Mouse (Mus musculus) olfactory bulb, adult 2 months (tissue): Measurements from ENCODE around the gene Ccdc136. TPM values are rescaled to one million over a fixed set of nuclear protein-coding genes. Genes with fewer than 3 reads are reported as not detected.
"Not testable (repeated sequence)": the region's sequence is repeated elsewhere in the genome, so short reads cannot be mapped to it uniquely, and the experiment has no call there.

Experiments used
- H3K27ac ChIP-seq: fragments of 200-500 bp; 2 replicates; pipeline ENCODE4 v1.5.1; 2012; ENCODE audit warnings: low read depth, low read length; ENCODE audit not compliant: insufficient read depth
- H3K4me1 ChIP-seq: fragments of 200-500 bp; 2 replicates; pipeline ENCODE4 v1.6.1; 2012; ENCODE audit warnings: low read length; ENCODE audit not compliant: control insufficient read depth, insufficient read depth
- H3K4me3 ChIP-seq: fragments of 200-500 bp; 2 replicates; pipeline ENCODE4 v1.5.1; 2012; ENCODE audit warnings: mild to moderate bottlenecking, low read depth, low read length, moderate library complexity; ENCODE audit not compliant: insufficient read depth
- CTCF ChIP-seq: fragments of 200-500 bp; IDR thresholded peaks from 2 replicates; pipeline ENCODE4 v1.5.1; 2012; ENCODE audit warnings: low read depth, mild to moderate bottlenecking, low read length, moderate library complexity; ENCODE audit not compliant: insufficient read depth
- POLR2A ChIP-seq: fragments of 200-500 bp; IDR thresholded peaks from 2 replicates; pipeline ENCODE4 v1.6.1; 2012; ENCODE audit warnings: mild to moderate bottlenecking, low read depth, low read length, moderate library complexity; ENCODE audit not compliant: insufficient read depth
- WGBS: fragments of 180-500 bp; shearing (Covaris S2); methylation state at CpG from one replicate; pipeline ENCODE4 v1.1.7; 2018; 5-methylcytosine and 5-hydroxymethylcytosine counted together
- polyA plus RNA-seq: library from polyadenylated mRNA; stranded (reverse); fragments of >200 nt; gene quantifications from 2 replicates; pipeline ENCODE4 v1.2.4, GENCODE M21; 2012; ENCODE audit warnings: low replicate concordance; ENCODE audit not compliant: missing spikeins, insufficient read depth, insufficient read length

Gene Ccdc136
- polyA plus RNA-seq, 1 experiment = not detected

DNA sequence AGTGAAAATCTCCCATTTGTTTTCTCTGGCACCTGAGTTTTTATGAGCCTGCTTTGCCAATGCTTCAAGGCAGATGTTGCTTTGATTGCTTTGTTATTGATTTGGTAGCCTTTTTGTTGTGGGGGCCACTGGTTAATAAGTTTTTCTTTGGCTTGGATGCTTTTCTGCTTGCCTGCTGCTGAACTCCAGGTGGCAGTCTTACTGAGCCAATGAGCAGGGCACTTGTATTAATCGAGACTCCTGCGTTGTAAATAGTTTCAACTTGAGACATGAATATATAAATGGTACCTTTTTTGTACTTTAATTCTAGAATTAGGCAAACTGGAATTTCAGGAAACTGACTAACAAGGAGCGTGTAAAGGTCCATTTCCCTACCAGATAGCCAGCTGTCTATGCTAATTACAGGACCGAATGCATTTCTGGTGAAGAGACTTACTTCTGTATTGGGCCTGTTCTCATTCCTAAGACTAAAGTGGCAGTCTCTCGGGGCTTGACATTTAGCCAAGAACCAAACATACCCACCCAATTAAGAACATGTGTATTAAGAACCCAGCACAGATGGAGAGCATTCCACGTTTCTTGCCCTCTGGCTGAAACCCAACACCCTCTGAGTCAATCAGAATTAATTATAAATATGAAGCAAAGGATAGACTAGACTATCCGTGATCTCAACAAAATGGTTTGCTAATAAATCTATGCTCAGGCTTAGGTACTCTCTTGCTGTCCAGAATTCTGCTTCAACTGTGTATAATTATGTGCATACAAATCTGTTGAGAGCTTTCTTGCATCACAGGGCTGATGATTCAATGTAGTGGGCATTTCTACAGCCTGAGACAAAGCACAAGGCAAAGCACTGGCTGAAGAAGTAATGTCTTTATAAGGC is 33.6 kb upstream of the Ccdc136 start:
- 24% methylated on average over 7 of the region's 7 CpGs for WGBS
- TF ChIP-seq POLR2A (no peak), CTCF (no peak)
- Histone ChIP-seq H3K27ac (no peak overlapping the region), H3K4me3 (no peak overlapping the region), H3K4me1 (peaks cover under 1% of the 10 kb centered on the region; the same call in 1 of the 2 replicates)

DNA sequence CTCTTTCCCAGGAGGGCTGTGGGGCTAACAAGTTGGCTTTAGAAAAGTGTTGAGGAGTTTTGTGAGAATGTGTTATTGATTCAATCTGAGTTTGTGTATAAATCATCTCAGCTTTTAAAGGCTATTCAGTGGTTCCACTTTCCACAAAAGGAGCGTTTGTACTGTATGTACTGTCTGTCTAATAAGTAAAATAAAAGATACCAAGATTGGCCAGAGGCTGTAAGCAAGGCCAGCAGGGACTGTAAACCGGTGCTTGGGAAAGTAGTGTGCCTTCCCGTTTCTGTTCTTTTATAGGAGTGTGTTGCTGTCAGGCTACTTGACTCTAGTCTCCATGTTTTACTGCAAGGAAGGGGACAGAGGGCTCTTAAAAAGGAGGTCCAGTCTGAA is 33.0 kb upstream of the Ccdc136 start:
- TF ChIP-seq CTCF (no peak), POLR2A (no peak)
- Histone ChIP-seq H3K27ac (no peak overlapping the region), H3K4me1 (no peaks in the 10 kb centered on the region), H3K4me3 (no peak overlapping the region)
- 41% methylated on average over 3 of the region's 3 CpGs for WGBS

DNA sequence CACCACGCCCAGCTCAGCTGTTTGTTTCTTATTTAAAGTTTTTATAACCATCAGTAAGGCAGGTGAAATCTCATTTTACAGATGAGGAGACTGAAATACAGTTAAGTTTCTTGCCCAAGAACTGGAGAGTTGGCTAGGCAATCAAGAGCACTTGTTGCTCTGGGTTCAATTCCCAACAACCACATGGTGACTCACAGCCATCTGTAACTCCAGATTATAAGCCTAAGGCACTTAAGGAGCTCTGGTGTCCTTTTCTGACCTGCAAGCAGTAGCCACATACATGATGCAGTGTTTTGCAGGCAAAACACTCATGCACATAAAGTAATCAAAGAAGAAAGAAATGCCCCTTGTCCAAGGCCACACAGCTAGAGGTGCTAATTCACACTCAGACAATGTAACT is 30.8 kb upstream of the Ccdc136 start:
- TF ChIP-seq POLR2A = no peak
- no peak for TF ChIP-seq CTCF
- Histone ChIP-seq H3K4me3 (no peak overlapping the region), H3K27ac (no peak overlapping the region), H3K4me1 (no peaks in the 10 kb centered on the region)
- 100% methylated on average over 1 of the region's 1 CpGs for WGBS

DNA sequence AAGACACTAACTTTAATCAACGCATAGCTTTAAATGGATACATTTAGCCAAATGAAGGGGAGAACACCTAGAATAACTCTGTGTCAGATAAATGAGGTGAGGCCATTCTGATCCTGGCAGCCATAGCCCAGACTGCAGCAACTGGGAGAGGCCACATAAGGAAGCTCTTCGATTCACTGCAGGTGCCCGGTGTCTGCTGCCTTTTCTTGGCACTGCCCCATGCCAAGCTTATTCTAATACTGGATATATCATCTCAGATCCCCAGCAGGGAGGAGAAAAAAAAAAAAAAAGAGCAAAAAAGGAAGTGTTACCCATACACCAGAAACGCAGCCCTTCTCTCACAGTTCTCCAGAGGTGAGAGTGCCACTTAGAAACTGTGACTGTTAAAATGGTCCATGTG is 18.7 kb upstream of the Ccdc136 start:
- WGBS = 74% methylated on average over 4 of the region's 4 CpGs
- TF ChIP-seq POLR2A (no peak), CTCF (no peak)
- Histone ChIP-seq H3K4me3 (no peak overlapping the region), H3K27ac (no peak overlapping the region), H3K4me1 (no peaks in the 10 kb centered on the region)

DNA sequence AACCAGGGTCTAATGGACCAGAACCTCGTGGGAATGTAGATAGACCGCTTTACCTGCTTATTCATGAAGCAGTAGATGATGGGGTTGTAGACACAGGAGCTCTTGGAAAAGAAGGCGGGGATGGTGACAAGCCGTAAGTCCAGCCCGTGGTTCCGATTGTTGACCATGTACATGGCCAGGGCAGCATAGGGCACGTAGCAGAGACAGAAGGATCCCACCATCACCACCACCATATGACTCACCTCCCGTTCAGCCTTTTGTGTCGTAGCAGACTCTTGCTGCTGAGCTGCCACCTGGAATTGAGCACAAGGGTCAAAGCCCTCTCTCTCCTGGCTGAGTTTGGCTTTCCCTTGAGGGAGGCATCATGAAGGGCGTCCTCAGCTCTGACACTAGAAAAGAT is 17.4 kb upstream of the Ccdc136 start:
- TF ChIP-seq CTCF = no peak
- TF ChIP-seq POLR2A = no peak
- Histone ChIP-seq H3K4me3 (no peak overlapping the region), H3K27ac (no peak overlapping the region), H3K4me1 (no peaks in the 10 kb centered on the region)
- WGBS = 94% methylated on average over 10 of the region's 10 CpGs

DNA sequence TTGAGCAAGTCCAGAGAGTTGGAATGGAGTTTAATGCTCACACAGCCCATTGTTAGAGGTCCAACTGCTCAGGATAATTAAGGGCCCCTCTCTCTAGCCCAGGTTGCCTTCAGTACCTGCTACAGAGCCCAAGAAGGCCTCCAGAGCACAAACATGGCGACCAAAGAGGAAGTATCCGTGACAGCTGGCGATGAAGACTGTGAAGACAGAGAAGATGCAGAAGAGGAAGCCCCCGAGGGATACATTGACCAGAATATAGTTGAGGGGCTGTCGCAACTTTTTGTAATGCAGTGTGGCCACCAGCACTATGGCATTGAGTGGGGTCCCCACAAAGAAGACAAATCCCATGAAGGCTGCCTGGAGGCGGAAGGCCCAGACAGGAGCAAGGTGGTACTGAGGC is 16.2 kb upstream of the Ccdc136 start:
- H3K27ac ChIP-seq = no peak overlapping the region
- no peak for TF ChIP-seq CTCF
- TF ChIP-seq POLR2A = no peak
- WGBS = 94% methylated on average over 6 of the region's 6 CpGs
- no peak overlapping the region for H3K4me3 ChIP-seq
- H3K4me1 ChIP-seq = no peaks in the 10 kb centered on the region

DNA sequence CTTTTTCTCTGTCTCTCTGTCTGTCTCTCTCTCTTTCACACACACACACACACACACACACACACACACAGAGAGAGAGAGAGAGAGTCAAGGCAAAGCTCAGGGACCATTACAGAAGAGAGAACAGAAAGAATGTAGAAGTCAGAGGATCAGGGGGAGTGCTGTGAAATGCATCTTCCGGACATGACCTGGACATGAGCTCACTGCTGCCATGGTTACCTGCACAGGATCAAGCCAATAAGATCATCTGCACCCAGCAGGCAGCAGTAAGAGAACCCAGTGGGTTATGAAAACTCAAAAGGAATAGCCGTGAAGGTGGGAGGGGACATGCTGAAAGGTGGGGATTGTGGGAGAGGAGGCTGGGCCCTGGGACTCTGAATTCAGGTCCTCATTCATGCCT is 13.7 kb upstream of the Ccdc136 start:
- Histone ChIP-seq H3K4me1 (no peaks in the 10 kb centered on the region), H3K27ac (no peak overlapping the region), H3K4me3 (no peak overlapping the region)
- TF ChIP-seq POLR2A (no peak), CTCF (no peak)
- 49% methylated on average over 2 of the region's 2 CpGs for WGBS

DNA sequence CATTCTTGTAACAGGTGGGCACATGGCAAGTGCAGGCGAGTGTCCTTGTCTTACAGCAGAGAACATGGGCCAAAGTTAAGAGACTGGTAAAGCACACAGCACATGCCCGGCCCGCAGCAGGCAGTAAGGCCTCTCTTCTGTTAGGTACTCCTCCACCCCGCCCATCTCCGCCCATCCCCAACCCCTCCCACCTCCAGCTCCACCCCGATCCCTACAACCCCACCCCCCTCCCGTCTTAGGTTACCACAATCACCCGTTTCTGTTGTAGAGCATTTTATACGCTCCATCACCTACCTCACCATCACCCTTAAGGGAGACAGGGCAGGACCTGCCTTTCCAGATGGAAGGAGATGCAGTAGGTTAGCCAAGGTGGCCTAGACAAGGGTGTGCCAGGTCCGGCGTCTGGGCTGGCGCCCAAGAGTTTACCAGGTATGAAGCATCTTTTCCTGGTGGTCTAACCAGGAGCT is 8.0 kb upstream of the Ccdc136 start, which contains the start of gene Opn1sw:
Gene Opn1sw, minus strand, starts transcription at position 417 of the 467 bp plus-strand sequence.
- TF ChIP-seq CTCF (no peak), POLR2A (no peak)
- Histone ChIP-seq H3K4me1 (no peaks in the 10 kb centered on the region), H3K4me3 (no peak within 1 kb of the TSS), H3K27ac (no peak within 1 kb of the TSS)
- WGBS = 25% methylated on average over 12 of the region's 12 CpGs

DNA sequence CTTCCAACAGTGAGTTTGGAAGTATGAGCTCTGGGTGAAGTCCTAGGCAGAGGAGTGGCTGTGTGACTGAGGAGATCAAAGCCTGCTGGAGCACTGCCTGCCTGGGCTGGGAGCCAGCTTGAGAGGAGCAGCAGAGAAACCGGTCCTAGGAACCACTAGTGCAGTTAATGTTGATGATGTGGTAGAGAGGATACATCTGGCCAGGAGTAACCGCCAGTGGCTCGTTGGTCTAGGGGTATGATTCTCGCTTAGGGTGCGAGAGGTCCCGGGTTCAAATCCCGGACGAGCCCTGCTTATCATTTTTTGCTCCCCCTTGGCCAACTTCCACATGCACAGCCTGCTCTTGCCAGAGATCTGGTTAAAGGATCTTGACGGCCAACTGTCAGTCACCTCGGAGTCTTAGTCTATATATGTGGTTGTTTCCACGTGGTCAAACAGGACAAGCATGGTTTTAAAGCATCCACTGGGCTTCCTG is 7.5 kb upstream of the Ccdc136 start:
- H3K27ac ChIP-seq = no peak overlapping the region
- TF ChIP-seq POLR2A (no peak), CTCF (no peak)
- H3K4me1 ChIP-seq = no peaks in the 10 kb centered on the region
- 17% methylated on average over 11 of the region's 11 CpGs for WGBS
- no peak overlapping the region for H3K4me3 ChIP-seq

DNA sequence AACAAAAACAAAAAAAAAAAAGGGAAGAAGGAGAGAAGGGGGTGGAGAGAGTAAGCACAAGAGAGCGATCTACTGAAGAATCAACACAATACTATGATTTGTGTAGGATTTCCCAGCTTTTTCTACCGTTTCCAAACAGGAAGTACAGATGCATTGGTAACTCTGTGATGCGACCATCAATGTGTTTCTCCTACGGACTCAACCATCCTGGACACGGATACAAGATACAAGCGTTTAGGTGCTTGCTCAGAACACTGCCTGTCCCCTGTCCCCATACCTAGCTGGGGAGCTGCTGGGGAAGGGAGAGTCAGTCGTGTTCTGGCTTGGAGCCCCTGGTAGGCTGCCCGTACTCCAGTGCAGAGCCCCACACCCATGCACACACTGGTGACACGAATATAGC is 6.7 kb upstream of the Ccdc136 start:
- WGBS = 58% methylated on average over 9 of the region's 9 CpGs
- H3K27ac ChIP-seq = no peak overlapping the region
- TF ChIP-seq CTCF (no peak), POLR2A (no peak)
- H3K4me1 ChIP-seq = no peaks in the 10 kb centered on the region
- no peak overlapping the region for H3K4me3 ChIP-seq

DNA sequence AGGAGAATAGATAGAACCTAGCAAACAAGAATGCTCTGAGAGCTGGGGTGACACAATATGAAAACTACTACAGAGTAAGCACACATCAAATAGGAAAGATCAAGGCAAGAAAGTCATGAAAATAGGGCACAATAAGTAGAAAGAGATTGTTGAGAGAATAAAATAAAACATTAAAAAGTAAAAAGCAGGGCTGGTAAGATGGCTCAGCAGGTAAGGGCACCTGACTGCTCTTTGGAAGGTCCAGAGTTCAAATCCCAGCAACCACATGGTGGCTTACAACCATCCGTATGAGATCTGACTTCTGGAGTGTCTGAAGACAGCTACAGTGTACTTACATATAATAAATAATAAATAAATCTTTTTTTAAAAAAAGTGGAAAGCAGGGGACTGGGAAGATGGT is 5.6 kb upstream of the Ccdc136 start:
- not testable (repeated sequence) for H3K4me1 ChIP-seq, H3K4me3 ChIP-seq, H3K27ac ChIP-seq
- 94% methylated on average over 1 of the region's 1 CpGs for WGBS

DNA sequence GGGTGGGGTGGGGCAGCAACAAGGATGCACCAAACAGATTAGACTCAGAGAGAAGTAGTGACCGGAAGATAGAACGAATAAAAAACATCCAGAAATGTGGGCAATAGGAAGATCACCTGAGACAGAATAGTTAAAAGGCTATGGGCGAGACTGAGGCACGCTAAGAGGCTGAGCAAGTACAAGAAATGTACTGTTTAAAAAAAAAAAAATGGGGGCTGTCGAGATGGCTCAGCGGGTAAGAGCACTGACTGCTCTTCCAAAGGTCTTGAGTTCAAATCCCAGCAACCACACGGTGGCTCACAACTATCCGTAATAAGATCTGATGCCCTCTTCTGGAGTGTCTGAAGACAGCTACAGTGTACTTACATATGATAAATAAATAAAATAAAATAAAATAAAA is 4.9 kb upstream of the Ccdc136 start:
- not testable (repeated sequence) for H3K4me3 ChIP-seq, H3K27ac ChIP-seq, H3K4me1 ChIP-seq
- 75% methylated on average over 8 of the region's 8 CpGs for WGBS
